Mouse (Mus musculus) intestine, embryonic 16.5 days (tissue): ENCODE results near the gene Slc24a4. TPM values are rescaled to one million over a fixed set of nuclear protein-coding genes. Genes with fewer than 3 reads are reported as not detected.
A peak's percentile ranks its signal among the peaks of the same experiment; 100 is the strongest.
"Not testable (repeated sequence)": the region's sequence is repeated elsewhere in the genome, so short reads cannot be mapped to it uniquely, and the experiment has no call there.

Source experiments
- ATAC-seq: fragments of 200-750 bp; cut with Nextera tagmentation; 2 replicates; pipeline ENCODE4 v1.8.0; 2017; ENCODE audit warnings: moderate TSS enrichment, moderate library complexity
- H3K27ac ChIP-seq: fragments of 300-500 bp; sonication (generic); 2 replicates; pipeline ENCODE4 v1.5.1; 2014; ENCODE audit warnings: mild to moderate bottlenecking, low read length
- H3K27me3 ChIP-seq: fragments of 300-500 bp; sonication (generic); replicated peaks from 2 replicates; pipeline ENCODE4 v1.6.1; 2014; ENCODE audit warnings: low read length, control low read depth, mixed read lengths; ENCODE audit not compliant: control insufficient read depth, insufficient read depth
- H3K36me3 ChIP-seq: fragments of 300-500 bp; sonication (generic); 2 replicates; pipeline ENCODE4 v1.6.1; 2014; ENCODE audit warnings: low read length, control low read depth; ENCODE audit not compliant: control insufficient read depth, insufficient read depth
- H3K4me1 ChIP-seq: fragments of 300-500 bp; sonication (generic); 2 replicates; pipeline ENCODE4 v1.6.1; 2014; ENCODE audit warnings: low read length, control low read depth, mixed read lengths; ENCODE audit not compliant: control insufficient read depth, insufficient read depth
- H3K4me2 ChIP-seq: fragments of 300-500 bp; sonication (generic); 2 replicates; pipeline ENCODE4 v1.6.1; 2014; ENCODE audit warnings: low read depth, low read length, control low read depth
- H3K4me3 ChIP-seq: fragments of 300-500 bp; sonication (generic); 2 replicates; pipeline ENCODE4 v1.5.1; 2014; ENCODE audit warnings: mild to moderate bottlenecking, low read length
- H3K9ac ChIP-seq: fragments of 300-500 bp; sonication (generic); 2 replicates; pipeline ENCODE4 v1.6.1; 2014; ENCODE audit warnings: low read depth, low read length
- H3K9me3 ChIP-seq: fragments of 300-500 bp; sonication (generic); 2 replicates; pipeline ENCODE4 v1.6.1; 2016; ENCODE audit warnings: low read length, control low read depth; ENCODE audit not compliant: control insufficient read depth
- WGBS: fragments of 180-500 bp; shearing (Covaris S2); extraction: QIAGEN DNeasy Blood & Tissue Kit; methylation state at CpG from one replicate; pipeline ENCODE4 v1.1.7; 2014; 5-methylcytosine and 5-hydroxymethylcytosine counted together
- polyA plus RNA-seq: library from polyadenylated mRNA; unstranded; fragments of >200 nt; fragmentation: Nextera tagmentation; extraction: Ambion mirVana; gene quantifications from 2 replicates; pipeline ENCODE4 v1.2.1, GENCODE M21; 2015

The Slc24a4 gene
- polyA plus RNA-seq, 1 experiment from 2014 or later: 0.75 TPM

DNA sequence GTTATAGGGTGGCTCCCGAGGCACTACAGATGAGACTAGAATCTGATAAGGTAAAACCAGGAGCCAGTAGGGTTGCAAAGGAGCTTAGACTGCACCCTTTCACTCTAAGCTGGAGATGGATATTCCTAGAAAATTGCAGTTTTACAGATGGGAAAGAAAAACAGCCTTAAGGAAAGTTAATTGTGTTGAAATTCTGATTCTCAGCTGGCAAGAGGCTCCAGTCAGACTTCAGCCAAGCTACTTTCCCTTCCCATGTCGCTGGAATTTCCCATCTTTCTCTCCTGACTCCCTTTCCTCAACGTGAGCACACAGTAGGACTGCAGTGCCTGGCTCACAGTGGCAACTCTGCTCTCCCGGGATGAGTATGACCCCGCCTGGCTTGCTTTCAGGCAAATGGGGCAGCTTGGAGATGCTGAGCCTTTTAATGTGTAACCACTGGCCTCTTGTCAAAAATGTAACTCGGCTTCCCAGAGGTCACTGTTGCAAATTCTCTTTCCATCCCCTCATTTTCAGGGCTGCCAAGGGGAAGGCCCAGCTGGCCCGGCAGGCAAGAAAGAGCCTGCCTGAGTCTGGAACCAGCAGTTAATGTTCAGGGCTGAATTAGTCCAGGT lies 147.4 kb downstream of the Slc24a4 start:
- ATAC-seq: no peak
- 41% methylated on average over 7 of the region's 7 CpGs for WGBS
- Histone ChIP-seq H3K9me3 (no peaks in the 10 kb centered on the region), H3K27ac (no peak overlapping the region), H3K4me3 (no peak overlapping the region), H3K4me1 (no peaks in the 10 kb centered on the region), H3K4me2 (no peak overlapping the region), H3K9ac (no peak overlapping the region), H3K36me3 (no peaks in the 10 kb centered on the region), H3K27me3 (no peaks in the 10 kb centered on the region)

GRCm38 (mm10) chr12:102280290-102280689 lies 151.8 kb downstream of the Slc24a4 start:
- not testable (repeated sequence) for H3K27ac ChIP-seq, H3K9ac ChIP-seq, H3K27me3 ChIP-seq, ATAC-seq, H3K9me3 ChIP-seq, H3K4me3 ChIP-seq, H3K4me2 ChIP-seq, H3K36me3 ChIP-seq
- peaks cover 20% of the 10 kb centered on the region for H3K4me1 ChIP-seq
- 51% methylated on average over 4 of the region's 4 CpGs for WGBS

- no peak overlapping the region for H3K4me2 ChIP-seq
- peaks cover 27% of the 10 kb centered on the region for H3K4me1 ChIP-seq
- H3K9me3 ChIP-seq: no peaks in the 10 kb centered on the region
- no peaks in the 10 kb centered on the region for H3K36me3 ChIP-seq
- ATAC-seq: no peak
- no peak overlapping the region for H3K9ac ChIP-seq
- no peak overlapping the region for H3K4me3 ChIP-seq
- 59% methylated on average over 7 of the region's 7 CpGs for WGBS
- no peak overlapping the region for H3K27ac ChIP-seq
- no peaks in the 10 kb centered on the region for H3K27me3 ChIP-seq
These were observed 152.5 kb downstream of the Slc24a4 start for GRCm38 (mm10) chr12:102280867-102281503.

GRCm38 (mm10) chr12:102282126-102282525 lies 153.6 kb downstream of the Slc24a4 start:
- peak overlapping the region; percentile 77 for H3K4me3 ChIP-seq
- no peaks in the 10 kb centered on the region for H3K36me3 ChIP-seq
- peak overlapping the region; percentile 91; the same call in 1 of the 2 replicates for H3K9ac ChIP-seq
- peak overlapping the region; percentile 91; the same call in 1 of the 2 replicates for H3K27ac ChIP-seq
- no peaks in the 10 kb centered on the region for H3K27me3 ChIP-seq
- ATAC-seq: no peak
- peak overlapping the region; percentile 86; the same call in 1 of the 2 replicates for H3K4me2 ChIP-seq
- no peaks in the 10 kb centered on the region for H3K9me3 ChIP-seq
- H3K4me1 ChIP-seq: peaks cover 38% of the 10 kb centered on the region
- 67% methylated on average over 2 of the region's 2 CpGs for WGBS

DNA sequence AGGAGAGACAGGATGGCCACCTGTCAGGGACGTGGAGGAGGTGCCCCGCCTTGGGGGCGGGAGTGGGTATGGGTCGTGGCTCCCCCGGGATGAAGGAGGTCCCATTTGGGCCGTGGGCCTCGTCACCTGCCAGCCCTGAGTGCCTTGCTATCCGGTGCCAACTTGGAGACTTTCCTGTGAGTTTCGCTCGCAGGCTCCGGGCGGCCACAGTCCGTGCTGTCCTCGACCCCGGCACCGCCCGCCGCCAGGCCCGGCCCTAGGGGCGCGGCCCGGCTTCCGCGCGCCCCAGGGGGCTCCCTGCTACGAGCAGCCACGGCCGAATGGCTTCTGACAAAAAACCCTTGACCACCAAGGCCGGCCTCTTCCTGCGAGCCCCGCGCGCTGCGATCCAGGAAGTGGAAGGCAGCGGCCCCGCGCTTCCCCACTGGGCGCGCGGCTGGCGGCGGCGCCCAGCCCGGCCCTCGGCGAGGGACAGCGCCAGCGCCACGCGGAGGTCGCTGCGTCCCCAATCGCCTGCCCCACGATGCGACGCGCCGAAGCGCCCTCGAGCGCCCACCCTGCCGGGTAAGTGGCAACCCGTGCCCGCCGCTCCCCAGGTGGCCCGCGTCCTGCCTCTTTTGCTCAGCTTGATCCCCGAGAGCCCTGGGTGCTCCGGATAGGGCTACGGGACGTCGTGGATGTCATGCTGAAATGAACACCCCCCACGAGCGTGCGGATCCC lies 154.4 kb downstream of the Slc24a4 start, which contains the start of gene Rin3:
Rin3 (plus strand) TSS at position 286 of the 720 bp plus-strand sequence.
- H3K9me3 ChIP-seq: no peaks in the 10 kb centered on the region

GRCm38 (mm10) chr12:102283483-102284266 lies 155.1 kb downstream of the Slc24a4 start:
- Histone ChIP-seq H3K4me1 (peaks cover 53% of the 10 kb centered on the region), H3K4me3 (peak overlapping the region; percentile 77), H3K27me3 (no peaks in the 10 kb centered on the region), H3K9me3 (no peaks in the 10 kb centered on the region), H3K9ac (peak overlapping the region; percentile 91), H3K4me2 (peak overlapping the region; percentile 86), H3K27ac (peak overlapping the region; percentile 91), H3K36me3 (no peaks in the 10 kb centered on the region)
- peak; percentile 71 for ATAC-seq
- 5% methylated on average over 22 of the region's 24 CpGs for WGBS

More for the DNA sequence above, 154.4 kb downstream of the Slc24a4 start, which contains the start of gene Rin3:
- H3K9ac ChIP-seq: peak within 1 kb of the TSS; percentile 91
- H3K27ac ChIP-seq: peak within 1 kb of the TSS; percentile 91
- no peaks in the 10 kb centered on the region for H3K36me3 ChIP-seq
- peak; percentile 72 for ATAC-seq
- H3K4me3 ChIP-seq: peak within 1 kb of the TSS; percentile 77
- WGBS: 1% methylated on average over 75 of the region's 75 CpGs
- peaks cover 46% of the 10 kb centered on the region for H3K4me1 ChIP-seq
- H3K4me2 ChIP-seq: peak within 1 kb of the TSS; percentile 86
- no peaks in the 10 kb centered on the region for H3K27me3 ChIP-seq

DNA sequence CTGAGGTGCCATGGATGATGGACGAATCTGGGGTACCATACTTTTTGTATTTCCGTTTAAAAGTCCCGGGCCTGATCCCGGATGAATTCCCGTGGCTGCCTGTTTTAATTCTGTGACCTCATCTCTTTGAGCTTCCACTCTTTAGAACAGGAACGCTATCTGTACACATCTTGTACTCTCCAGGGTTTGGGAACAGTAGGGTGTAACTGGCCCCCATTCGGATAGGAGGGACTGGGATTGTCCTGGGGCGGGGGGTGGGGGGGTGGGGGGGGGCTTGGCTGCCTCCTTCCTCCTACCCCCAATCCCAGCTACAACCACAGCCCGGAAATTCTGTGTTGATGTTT lies 155.7 kb downstream of the Slc24a4 start:
- Histone ChIP-seq H3K4me3 (peak overlapping the region; percentile 77), H3K27ac (peak overlapping the region; percentile 91), H3K4me1 (peaks cover 57% of the 10 kb centered on the region), H3K4me2 (peak overlapping the region; percentile 86), H3K9me3 (no peaks in the 10 kb centered on the region), H3K36me3 (no peaks in the 10 kb centered on the region), H3K9ac (peak overlapping the region; percentile 91), H3K27me3 (no peaks in the 10 kb centered on the region)
- 20% methylated on average over 9 of the region's 9 CpGs for WGBS
- ATAC-seq: peak; percentile 34; the same call in 1 of the 2 replicates

- Histone ChIP-seq H3K9ac (peak overlapping the region; percentile 91), H3K36me3 (no peaks in the 10 kb centered on the region), H3K27me3 (no peaks in the 10 kb centered on the region), H3K4me3 (peak overlapping the region; percentile 77), H3K9me3 (no peaks in the 10 kb centered on the region), H3K4me1 (peaks cover 58% of the 10 kb centered on the region), H3K4me2 (peak overlapping the region; percentile 86), H3K27ac (peak overlapping the region; percentile 91)
- ATAC-seq: no peak
- WGBS: 35% methylated on average over 3 of the region's 3 CpGs
These were observed 156.2 kb downstream of the Slc24a4 start for GRCm38 (mm10) chr12:102284618-102285159.
